In the genomic region with DNA sequence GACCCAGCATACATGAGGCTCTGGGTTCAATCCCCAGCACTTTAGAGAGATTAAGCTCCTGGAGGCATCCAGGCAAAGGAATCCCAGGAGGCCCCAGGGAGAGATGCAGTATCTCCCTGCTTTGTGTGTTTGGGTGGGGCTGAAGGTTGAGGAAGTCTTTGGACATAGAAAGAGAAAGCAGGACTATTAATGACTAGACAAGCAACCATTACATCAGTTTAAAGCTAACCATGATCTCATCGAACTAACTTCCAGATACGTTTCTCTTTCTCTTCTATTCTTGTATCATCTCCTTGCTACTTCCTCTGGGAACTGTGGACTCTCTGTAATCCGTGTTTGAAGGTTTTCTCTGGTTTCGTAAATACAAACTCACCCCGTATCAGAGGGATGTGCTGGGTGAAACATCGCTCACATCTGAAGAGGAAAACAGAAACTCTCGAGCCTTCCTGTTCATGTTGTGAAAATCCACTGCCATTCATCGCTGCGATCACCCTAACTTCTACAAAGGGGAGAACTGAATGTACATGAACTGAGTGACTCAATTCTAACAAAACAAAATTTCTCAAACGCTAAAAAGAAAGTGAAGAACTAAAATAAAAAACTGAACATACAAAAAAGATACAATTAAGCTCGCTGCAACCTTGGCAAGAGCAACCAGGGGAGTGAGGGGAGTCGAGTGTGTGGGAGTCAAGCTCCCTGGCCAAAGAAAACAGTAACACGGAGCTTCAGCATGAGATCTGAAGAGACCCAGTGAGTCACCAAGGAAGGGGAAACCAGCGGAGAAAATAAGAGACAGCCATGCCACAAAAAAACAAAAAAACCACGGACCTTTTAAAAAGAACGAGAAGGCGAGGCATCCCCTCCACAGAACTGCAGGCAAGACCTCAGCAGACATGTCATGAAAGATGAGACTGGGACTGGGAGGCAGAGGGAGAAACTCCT, we compare ENCODE assay signal across 9 mouse cellular contexts. TPM values are rescaled to one million over a fixed set of nuclear protein-coding genes. Genes with fewer than 3 reads are reported as not detected.
DNase-seq lines count a peak whose midpoint lies in the region; ATAC-seq and TF ChIP-seq lines count a peak whose summit lies in the region.
"Had no signal": no experiment of that assay in that cellular context is flagged by ENCODE, and none has a peak within 500 bp of the region (broad histone marks: within the 10 kb centered on the region; RNA-seq: fewer than 3 reads in every experiment).

No protein-coding gene starts in this region.

- WGBS in liver, embryonic 11.5 days, result 42% methylated on average over 17 of the region's 17 CpGs
- 39% methylated on average over 17 of the region's 17 CpGs for WGBS in heart, embryonic 11.5 days (ENCODE audit: insufficient replicate concordance)
- 44% methylated on average over 17 of the region's 17 CpGs for WGBS in stomach, embryonic 14.5 days
- 63% methylated on average over 17 of the region's 17 CpGs for WGBS in forebrain, embryonic 12.5 days
- 60% methylated on average over 17 of the region's 17 CpGs for WGBS in intestine, postnatal 0 days

- no peak overlapping the region for H3K9ac ChIP-seq in liver, embryonic 11.5 days (ENCODE audit: low read depth, low read length)
- H3K9ac ChIP-seq in heart, embryonic 11.5 days (ENCODE audit: low read depth, low read length), result 0 out of 2 replicates have a peak overlapping the region, but pooled peaks have one; percentile 24
- H3K9ac ChIP-seq in stomach, embryonic 14.5 days (replicated peaks; ENCODE audit: low read depth, low read length), result no peak overlapping the region
- H3K9ac ChIP-seq in forebrain, embryonic 12.5 days, result no peak overlapping the region
- no peak overlapping the region for H3K9ac ChIP-seq in intestine, postnatal 0 days (ENCODE audit: low read depth, low read length)
- H3K9ac ChIP-seq: neural tube, embryonic 13.5 days had no signal

- H3K4me2 ChIP-seq in liver, embryonic 11.5 days, result peak overlapping the region; percentile 9; the same call in 1 of the 2 replicates
- peak overlapping the region; percentile 41 for H3K4me2 ChIP-seq in heart, embryonic 11.5 days
- H3K4me2 ChIP-seq in stomach, embryonic 14.5 days (replicated peaks; ENCODE audit: low read depth, low read length), result no peak overlapping the region
- H3K4me2 ChIP-seq in forebrain, embryonic 12.5 days, result no peak overlapping the region
- no peak overlapping the region; the same call in 1 of the 2 replicates for H3K4me2 ChIP-seq in intestine, postnatal 0 days (replicated peaks; ENCODE audit: low read depth)
- H3K4me2 ChIP-seq: neural tube, embryonic 13.5 days had no signal

- H3K27ac ChIP-seq in liver, embryonic 11.5 days (ENCODE audit: low read depth, low read length), result no peak overlapping the region; the same call in 1 of the 2 replicates
- peak overlapping the region; percentile 57; the same call in 1 of the 2 replicates for H3K27ac ChIP-seq in heart, embryonic 11.5 days (ENCODE audit: low read depth, low read length)
- H3K27ac ChIP-seq in stomach, embryonic 14.5 days (ENCODE audit: low read length), result peak overlapping the region; percentile 11; the same call in 1 of the 2 replicates
- H3K27ac ChIP-seq in forebrain, embryonic 12.5 days, result no peak overlapping the region
- H3K27ac ChIP-seq in intestine, postnatal 0 days (ENCODE audit: low read depth, low read length), result no peak overlapping the region
- H3K27ac ChIP-seq: neural tube, embryonic 13.5 days had no signal

- H3K4me1 ChIP-seq in liver, embryonic 11.5 days (replicated peaks; ENCODE audit: control insufficient read depth, insufficient read depth, low read length), result peaks cover 5% of the 10 kb centered on the region
- H3K4me1 ChIP-seq in heart, embryonic 11.5 days (ENCODE audit: control insufficient read depth, insufficient read depth, low read length), result peaks cover 4% of the 10 kb centered on the region; the same call in 1 of the 2 replicates
- H3K4me1 ChIP-seq in stomach, embryonic 14.5 days (ENCODE audit: control insufficient read depth, insufficient read depth, low read length), result no peaks in the 10 kb centered on the region
- peaks cover 11% of the 10 kb centered on the region; the same call in 1 of the 2 replicates for H3K4me1 ChIP-seq in forebrain, embryonic 12.5 days
- no peaks in the 10 kb centered on the region for H3K4me1 ChIP-seq in intestine, postnatal 0 days (replicated peaks; ENCODE audit: control insufficient read depth, insufficient read depth, low read length)

- DNase-seq in liver, embryonic 11.5 days (ENCODE audit: low spot score), result no peak
- no peak for DNase-seq in liver
- peak; percentile 49 for DNase-seq in T-cell, adult 2 months (ENCODE audit: low spot score)
- no peak for DNase-seq in left cerebral cortex, adult 18-20 months (ENCODE audit: low spot score in 2 of 2)

- no peaks in the 10 kb centered on the region for H3K36me3 ChIP-seq in liver, embryonic 11.5 days (ENCODE audit: control insufficient read depth, insufficient read depth, low read length)
- H3K36me3 ChIP-seq in heart, embryonic 11.5 days (ENCODE audit: control insufficient read depth, insufficient read depth, low read length), result no peaks in the 10 kb centered on the region
- no peaks in the 10 kb centered on the region for H3K36me3 ChIP-seq in stomach, embryonic 14.5 days (ENCODE audit: control insufficient read depth, insufficient read depth, low read length)
- no peaks in the 10 kb centered on the region for H3K36me3 ChIP-seq in forebrain, embryonic 12.5 days (replicated peaks)
- no peaks in the 10 kb centered on the region for H3K36me3 ChIP-seq in intestine, postnatal 0 days (ENCODE audit: control insufficient read depth, insufficient read depth)
- H3K36me3 ChIP-seq: neural tube, embryonic 13.5 days had no signal

- H3K9me3 ChIP-seq in liver, embryonic 11.5 days (ENCODE audit: control insufficient read depth, low read length), result no peaks in the 10 kb centered on the region
- no peaks in the 10 kb centered on the region for H3K9me3 ChIP-seq in heart, embryonic 11.5 days (replicated peaks; ENCODE audit: control insufficient read depth, low read length)
- no peaks in the 10 kb centered on the region for H3K9me3 ChIP-seq in stomach, embryonic 14.5 days (ENCODE audit: control insufficient read depth, low read depth, low read length)
- H3K9me3 ChIP-seq in forebrain, embryonic 12.5 days, result no peaks in the 10 kb centered on the region
- H3K9me3 ChIP-seq in intestine, postnatal 0 days (ENCODE audit: control insufficient read depth), result 0 out of 2 replicates have a peak, but pooled peaks cover 1% of the 10 kb centered on the region
- H3K9me3 ChIP-seq: neural tube, embryonic 13.5 days had no signal

- peaks cover 40% of the 10 kb centered on the region for H3K27me3 ChIP-seq in liver, embryonic 11.5 days (replicated peaks; ENCODE audit: control insufficient read depth, insufficient read depth, low read length)
- H3K27me3 ChIP-seq in heart, embryonic 11.5 days (ENCODE audit: control insufficient read depth, insufficient read depth, low read length), result peaks cover 5% of the 10 kb centered on the region; the same call in 1 of the 2 replicates
- no peaks in the 10 kb centered on the region for H3K27me3 ChIP-seq in stomach, embryonic 14.5 days (ENCODE audit: control insufficient read depth, insufficient read depth, low read length)
- no peaks in the 10 kb centered on the region; the same call in 1 of the 2 replicates for H3K27me3 ChIP-seq in forebrain, embryonic 12.5 days
- no peaks in the 10 kb centered on the region for H3K27me3 ChIP-seq in intestine, postnatal 0 days (replicated peaks; ENCODE audit: control insufficient read depth, insufficient read depth, low read length)
- H3K27me3 ChIP-seq: neural tube, embryonic 13.5 days had no signal

- no peak overlapping the region for H3K4me3 ChIP-seq in liver, embryonic 11.5 days (ENCODE audit: low read depth, low read length)
- H3K4me3 ChIP-seq in heart, embryonic 11.5 days (ENCODE audit: low read depth, low read length), result no peak overlapping the region
- no peak overlapping the region for H3K4me3 ChIP-seq in stomach, embryonic 14.5 days (ENCODE audit: low read depth, low read length)
- no peak overlapping the region for H3K4me3 ChIP-seq in forebrain, embryonic 12.5 days (replicated peaks)
- no peak overlapping the region for H3K4me3 ChIP-seq in intestine, postnatal 0 days (ENCODE audit: low read depth, low read length)
- H3K4me3 ChIP-seq: neural tube, embryonic 13.5 days had no signal

- TF ChIP-seq CTCF in intestine, postnatal 0 days (IDR thresholded peaks at IDR 0.05; ENCODE audit: low read depth), result no peak

- no peak for ATAC-seq in liver, embryonic 11.5 days (replicated peaks; ENCODE audit: low FRiP score)
- ATAC-seq in heart, embryonic 11.5 days (replicated peaks; ENCODE audit: insufficient number of reproducible peaks, low FRiP score, low TSS enrichment), result no peak
- ATAC-seq in stomach, embryonic 14.5 days (ENCODE audit: insufficient number of reproducible peaks, insufficient read depth, low FRiP score, low read depth), result no peak
- no peak for ATAC-seq in forebrain, embryonic 12.5 days (ENCODE audit: low FRiP score)
- no peak; the same call in 1 of the 2 replicates for ATAC-seq in intestine, postnatal 0 days

RNA-seq across cellular contexts. Expression of gene Ptpn13, which starts 48.4 kb away (rescaled TPM):
- 9.5 and 9.7 TPM in 2 replicates for polyA plus RNA-seq in liver, embryonic 11.5 days (2014; fragmentation: Nextera tagmentation; extraction: Ambion mirVana)
- polyA plus RNA-seq in heart, embryonic 11.5 days (2014; fragmentation: Nextera tagmentation; extraction: Ambion mirVana), result 10.8 and 12.3 TPM in 2 replicates
- 26.3 and 28.5 TPM in 2 replicates for polyA plus RNA-seq in stomach, embryonic 14.5 days (2014; fragmentation: Nextera tagmentation; extraction: Ambion mirVana)
- polyA plus RNA-seq in forebrain, embryonic 12.5 days (2016; fragmentation: Nextera tagmentation; extraction: Ambion mirVana), result 13.8 and 14.4 TPM in 2 replicates
- 0.90 and 1.3 TPM in 2 replicates for polyA plus RNA-seq in intestine, postnatal 0 days (2015; fragmentation: Nextera tagmentation; extraction: Ambion mirVana)
- 10 to 100 TPM; 10.4 to 10.5 TPM for total RNA-seq in left cerebral cortex, adult 18-20 months (2021)

Comparison
In these comparisons a context has a peak if more than half of its experiments do, and no peak if none do; other contexts are left out.
1. H3K27ac ChIP-seq: peak in heart, embryonic 11.5 days (single experiment) and stomach, embryonic 14.5 days (single experiment); none in liver, embryonic 11.5 days (single experiment), forebrain, embryonic 12.5 days (single experiment) and intestine, postnatal 0 days (single experiment).
2. H3K4me2 ChIP-seq: peak in liver, embryonic 11.5 days (single experiment) and heart, embryonic 11.5 days (single experiment); none in stomach, embryonic 14.5 days (single experiment), forebrain, embryonic 12.5 days (single experiment) and intestine, postnatal 0 days (single experiment).